Mouse (Mus musculus): Measurements from ENCODE around the gene Fkbp10. TPM values are rescaled to one million over a fixed set of nuclear protein-coding genes. Genes with fewer than 3 reads are reported as not detected.

Gene Fkbp10
- total and polyA plus RNA-seq, 3 experiments = 0.55 TPM; not detected in 2

- H3K9me3 ChIP-seq (replicated peaks) = no peaks in the 10 kb centered on the region
- DNase-seq (ENCODE audit: low spot score) = no peak
- TF ChIP-seq GATA1 (IDR thresholded peaks at IDR 0.05; ENCODE audit: borderline replicate concordance, low read length) (no peak), GATA2 (IDR thresholded peaks at IDR 0.05; ENCODE audit: borderline replicate concordance, low read depth, low read length) (no peak), POLR2AphosphoS5 (IDR thresholded peaks at IDR 0.05; ENCODE audit: insufficient replicate concordance, low read depth, low read length) (no peak), TAL1 (conservative IDR thresholded peaks at IDR 0.05; ENCODE audit: low read depth, low read length) (no peak), CTCF (IDR thresholded peaks at IDR 0.05; ENCODE audit: low read depth, low read length) (no peak)
- no peak for ATAC-seq (ENCODE audit: extremely low read depth, insufficient number of reproducible peaks, low FRiP score, poor library complexity, severe bottlenecking)
- no peaks in the 10 kb centered on the region for H3K36me3 ChIP-seq (replicated peaks)
- peaks cover 6% of the 10 kb centered on the region for H3K4me1 ChIP-seq (ENCODE audit: insufficient read depth, low read depth, low read length)
- no peak overlapping the region; the same call in 1 of the 2 replicates for H3K4me3 ChIP-seq (ENCODE audit: low read depth, low read length)
- peaks cover 57% of the 10 kb centered on the region for H3K27me3 ChIP-seq (ENCODE audit: insufficient read depth, low read length)
Measured at GRCm38 (mm10) chr11:100396886-100397599, 18.5 kb upstream of the Fkbp10 start.

- DNase-seq (ENCODE audit: low spot score) (no peak), ATAC-seq (ENCODE audit: extremely low read depth, insufficient number of reproducible peaks, low FRiP score, poor library complexity, severe bottlenecking) (no peak)
- no peak for TF ChIP-seq CTCF (IDR thresholded peaks at IDR 0.05; ENCODE audit: low read depth, low read length)
- Histone ChIP-seq H3K4me1 (ENCODE audit: insufficient read depth, low read depth, low read length) (peaks cover 10% of the 10 kb centered on the region), H3K27me3 (ENCODE audit: insufficient read depth, low read length) (peaks cover 56% of the 10 kb centered on the region), H3K36me3 (replicated peaks) (no peaks in the 10 kb centered on the region), H3K4me3 (ENCODE audit: low read depth, low read length) (no peak within 1 kb of the TSS; the same call in 1 of the 2 replicates), H3K9me3 (replicated peaks) (no peaks in the 10 kb centered on the region)
Measured at GRCm38 (mm10) chr11:100397600-100398389, 17.7 kb upstream of the Fkbp10 start, which contains the start of gene Jup. TSS of gene Jup (minus strand) at chr11:100397763.

GRCm38 (mm10) chr11:100398517-100398916, 17.0 kb upstream of the Fkbp10 start:
- no peak for DNase-seq (ENCODE audit: low spot score)
- TF ChIP-seq GATA2 (IDR thresholded peaks at IDR 0.05; ENCODE audit: borderline replicate concordance, low read depth, low read length) (no peak), GATA1 (IDR thresholded peaks at IDR 0.05; ENCODE audit: borderline replicate concordance, low read length) (no peak), POLR2AphosphoS5 (IDR thresholded peaks at IDR 0.05; ENCODE audit: insufficient replicate concordance, low read depth, low read length) (no peak), TAL1 (conservative IDR thresholded peaks at IDR 0.05; ENCODE audit: low read depth, low read length) (no peak), CTCF (IDR thresholded peaks at IDR 0.05; ENCODE audit: low read depth, low read length) (no peak)
- Histone ChIP-seq H3K27me3 (ENCODE audit: insufficient read depth, low read length) (peaks cover 51% of the 10 kb centered on the region), H3K4me1 (ENCODE audit: insufficient read depth, low read depth, low read length) (peaks cover 10% of the 10 kb centered on the region), H3K36me3 (replicated peaks) (no peaks in the 10 kb centered on the region), H3K4me3 (ENCODE audit: low read depth, low read length) (no peak overlapping the region), H3K9me3 (replicated peaks) (no peaks in the 10 kb centered on the region)
- no peak for ATAC-seq (ENCODE audit: extremely low read depth, insufficient number of reproducible peaks, low FRiP score, poor library complexity, severe bottlenecking)

GRCm38 (mm10) chr11:100399320-100399719, 16.2 kb upstream of the Fkbp10 start:
- Histone ChIP-seq H3K27me3 (ENCODE audit: insufficient read depth, low read length) (peaks cover 48% of the 10 kb centered on the region), H3K4me1 (ENCODE audit: insufficient read depth, low read depth, low read length) (peaks cover 10% of the 10 kb centered on the region), H3K9me3 (replicated peaks) (no peaks in the 10 kb centered on the region), H3K36me3 (replicated peaks) (no peaks in the 10 kb centered on the region), H3K4me3 (ENCODE audit: low read depth, low read length) (no peak overlapping the region)
- DNase-seq (ENCODE audit: low spot score) (no peak), ATAC-seq (ENCODE audit: extremely low read depth, insufficient number of reproducible peaks, low FRiP score, poor library complexity, severe bottlenecking) (no peak)
- TF ChIP-seq POLR2AphosphoS5 (IDR thresholded peaks at IDR 0.05; ENCODE audit: insufficient replicate concordance, low read depth, low read length) (no peak), GATA1 (IDR thresholded peaks at IDR 0.05; ENCODE audit: borderline replicate concordance, low read length) (no peak), TAL1 (conservative IDR thresholded peaks at IDR 0.05; ENCODE audit: low read depth, low read length) (no peak), GATA2 (IDR thresholded peaks at IDR 0.05; ENCODE audit: borderline replicate concordance, low read depth, low read length) (no peak), CTCF (IDR thresholded peaks at IDR 0.05; ENCODE audit: low read depth, low read length) (no peak)

DNA sequence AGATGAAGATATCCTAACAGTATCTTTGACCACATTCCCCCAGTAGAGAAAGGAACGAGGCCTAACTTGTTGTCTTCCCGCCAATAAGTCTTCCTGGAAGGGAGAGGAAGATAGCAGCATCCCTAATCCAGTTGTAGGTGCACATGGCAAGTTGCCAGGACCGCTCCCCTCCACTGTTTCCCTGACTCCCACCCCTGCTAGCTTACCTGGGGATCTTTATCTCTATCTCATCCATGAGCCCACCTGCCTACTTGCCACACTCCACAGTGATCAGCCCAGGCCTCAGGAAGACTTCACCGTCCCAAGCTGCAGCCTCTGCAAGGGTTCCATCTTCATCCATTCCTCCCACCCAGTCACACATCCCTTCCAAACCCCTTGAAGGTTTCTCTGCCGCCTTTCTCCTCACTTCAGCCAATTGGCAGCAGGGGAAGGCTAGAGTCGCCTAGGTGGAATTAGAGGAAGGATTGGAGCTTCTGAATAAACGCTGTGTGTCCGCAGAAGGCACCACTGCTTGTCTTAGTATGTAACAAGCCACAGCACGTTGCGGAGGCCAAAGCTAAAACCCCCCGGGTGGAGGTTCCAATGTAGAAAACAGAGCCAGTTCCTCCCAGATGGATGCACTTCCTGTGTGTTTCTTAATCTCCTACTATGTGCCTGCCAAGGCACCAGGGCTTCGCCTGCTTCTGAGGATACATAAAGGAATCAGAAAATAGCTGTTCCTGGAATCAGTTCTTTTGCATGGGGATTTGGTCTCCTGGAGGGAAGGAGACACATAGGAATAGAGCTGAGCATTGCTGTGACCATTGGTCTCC, 15.6 kb upstream of the Fkbp10 start:
- H3K36me3 ChIP-seq (replicated peaks) = no peaks in the 10 kb centered on the region
- DNase-seq (ENCODE audit: low spot score) (no peak), ATAC-seq (ENCODE audit: extremely low read depth, insufficient number of reproducible peaks, low FRiP score, poor library complexity, severe bottlenecking) (no peak)
- H3K4me3 ChIP-seq (ENCODE audit: low read depth, low read length) = no peak overlapping the region
- H3K4me1 ChIP-seq (ENCODE audit: insufficient read depth, low read depth, low read length) = peaks cover 10% of the 10 kb centered on the region
- TF ChIP-seq TAL1 (conservative IDR thresholded peaks at IDR 0.05; ENCODE audit: low read depth, low read length) (no peak), POLR2AphosphoS5 (IDR thresholded peaks at IDR 0.05; ENCODE audit: insufficient replicate concordance, low read depth, low read length) (no peak), GATA2 (IDR thresholded peaks at IDR 0.05; ENCODE audit: borderline replicate concordance, low read depth, low read length) (no peak), GATA1 (IDR thresholded peaks at IDR 0.05; ENCODE audit: borderline replicate concordance, low read length) (no peak), CTCF (IDR thresholded peaks at IDR 0.05; ENCODE audit: low read depth, low read length) (no peak)
- H3K9me3 ChIP-seq (replicated peaks) = no peaks in the 10 kb centered on the region
- peaks cover 41% of the 10 kb centered on the region for H3K27me3 ChIP-seq (ENCODE audit: insufficient read depth, low read length)

DNA sequence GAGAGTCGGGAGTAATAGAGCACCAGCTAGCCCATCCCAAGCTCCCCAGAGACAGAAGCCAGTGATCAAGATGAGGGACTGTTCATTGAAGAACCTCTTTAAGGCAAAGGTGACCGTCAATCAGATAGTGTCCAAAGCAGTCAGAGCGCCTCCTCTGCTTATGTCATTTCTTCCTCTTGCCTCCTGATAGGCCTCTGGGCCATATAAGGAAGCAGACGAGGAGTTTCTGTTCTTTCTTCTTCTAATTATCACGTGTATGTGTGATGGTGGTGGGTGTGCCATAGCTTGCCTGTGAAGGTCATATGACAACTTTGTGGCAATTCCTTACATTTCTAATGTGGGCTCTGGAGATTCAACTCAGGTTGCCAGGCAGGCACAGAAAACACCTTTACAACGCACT, 14.7 kb upstream of the Fkbp10 start:
- ATAC-seq (ENCODE audit: extremely low read depth, insufficient number of reproducible peaks, low FRiP score, poor library complexity, severe bottlenecking) = no peak
- H3K4me1 ChIP-seq (ENCODE audit: insufficient read depth, low read depth, low read length) = peaks cover 10% of the 10 kb centered on the region
- no peaks in the 10 kb centered on the region for H3K36me3 ChIP-seq (replicated peaks)
- H3K9me3 ChIP-seq (replicated peaks) = no peaks in the 10 kb centered on the region
- no peak for DNase-seq (ENCODE audit: low spot score)
- peaks cover 34% of the 10 kb centered on the region for H3K27me3 ChIP-seq (ENCODE audit: insufficient read depth, low read length)
- H3K4me3 ChIP-seq (ENCODE audit: low read depth, low read length) = no peak overlapping the region
- TF ChIP-seq GATA2 (IDR thresholded peaks at IDR 0.05; ENCODE audit: borderline replicate concordance, low read depth, low read length) (no peak), TAL1 (conservative IDR thresholded peaks at IDR 0.05; ENCODE audit: low read depth, low read length) (no peak), POLR2AphosphoS5 (IDR thresholded peaks at IDR 0.05; ENCODE audit: insufficient replicate concordance, low read depth, low read length) (no peak), CTCF (IDR thresholded peaks at IDR 0.05; ENCODE audit: low read depth, low read length) (no peak), GATA1 (IDR thresholded peaks at IDR 0.05; ENCODE audit: borderline replicate concordance, low read length) (no peak)
